ENCODE assay signal across 8 mouse cellular contexts in the genomic region with DNA sequence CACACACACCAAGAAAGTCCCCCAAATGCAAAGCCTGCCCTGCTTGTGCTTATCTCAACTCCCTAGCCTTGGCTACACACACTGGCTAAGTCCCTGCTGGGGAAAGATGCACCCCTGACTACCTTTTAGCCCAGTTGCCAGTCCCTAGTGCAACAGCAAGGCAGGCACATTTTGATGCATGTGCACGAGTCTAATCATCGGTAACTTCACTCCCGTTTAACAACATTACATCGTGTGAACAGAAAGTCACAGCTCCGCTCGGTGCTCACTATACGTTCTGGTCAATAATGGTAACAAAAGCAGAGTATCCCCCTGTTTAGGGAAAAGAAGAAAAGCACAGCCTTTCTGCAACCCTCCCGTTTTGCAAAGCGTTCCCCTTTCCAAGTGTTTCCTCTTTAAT. TPM values are rescaled to one million over a fixed set of nuclear protein-coding genes. Genes with fewer than 3 reads are reported as not detected.
DNase-seq lines count a peak whose midpoint lies in the region; ATAC-seq lines count a peak whose summit lies in the region.

No protein-coding gene starts in this region.

- H3K36me3 ChIP-seq in heart, embryonic 15.5 days = no peaks in the 10 kb centered on the region
- H3K36me3 ChIP-seq in hindbrain, embryonic 10.5 days = no peaks in the 10 kb centered on the region
- H3K36me3 ChIP-seq in midbrain, embryonic 11.5 days (ENCODE audit: control insufficient read depth, insufficient read depth, low read length) = no peaks in the 10 kb centered on the region

- intact Hi-C loops in heart, postnatal 10 days (cut with DNase I) = loop anchor here (5.0 kb wide), 2 partner anchors 436 to 1226 kb away; no protein-coding TSS in a partner anchor

- DNase-seq in heart, postnatal 10 days = no peak
- DNase-seq in NIH3T3 (ENCODE audit: low read depth) = peak; percentile 6
- no peak for DNase-seq in hindbrain, embryonic 10.5 days (ENCODE audit: low spot score)
- peak; percentile 94 for DNase-seq in midbrain, embryonic 11.5 days (ENCODE audit: low spot score, missing footprints)
- no peak for DNase-seq in Muller cell, postnatal 12 days (ENCODE audit: inconsistent ontology term)

- no peak for ATAC-seq in heart, embryonic 15.5 days (replicated peaks; ENCODE audit: insufficient number of reproducible peaks, insufficient read depth, low FRiP score, low read depth)
- peak; percentile 8 for ATAC-seq in midbrain, embryonic 11.5 days (ENCODE audit: low FRiP score)
- no peak for ATAC-seq in granulocyte monocyte progenitor cell, adult 5-6 weeks (replicated peaks; ENCODE audit: poor library complexity, severe bottlenecking)
- ATAC-seq in cerebellum, adult (ENCODE audit: insufficient number of reproducible peaks, low FRiP score, low TSS enrichment) = no peak

- peak overlapping the region; percentile 96 for H3K4me2 ChIP-seq in heart, embryonic 15.5 days
- peak overlapping the region; percentile 80 for H3K4me2 ChIP-seq in midbrain, embryonic 11.5 days

- H3K27me3 ChIP-seq in heart, embryonic 15.5 days = peaks cover 85% of the 10 kb centered on the region
- H3K27me3 ChIP-seq in hindbrain, embryonic 10.5 days (ENCODE audit: insufficient read depth, poor library complexity, severe bottlenecking) = peaks cover 83% of the 10 kb centered on the region
- H3K27me3 ChIP-seq in midbrain, embryonic 11.5 days (ENCODE audit: control insufficient read depth, insufficient read depth, low read length) = peaks cover 34% of the 10 kb centered on the region

- under 1% methylated on average over 9 of the region's 9 CpGs for WGBS in heart, embryonic 15.5 days
- WGBS in hindbrain, embryonic 10.5 days = 1% methylated on average over 9 of the region's 9 CpGs
- WGBS in midbrain, embryonic 11.5 days = under 1% methylated on average over 9 of the region's 9 CpGs

- H3K9ac ChIP-seq in heart, embryonic 15.5 days = peak overlapping the region; percentile 46; the same call in 1 of the 2 replicates
- H3K9ac ChIP-seq in midbrain, embryonic 11.5 days (ENCODE audit: low read length) = peak overlapping the region; percentile 64; the same call in 1 of the 2 replicates

- no peak overlapping the region for H3K27ac ChIP-seq in heart, embryonic 15.5 days
- peak overlapping the region; percentile 40; the same call in 1 of the 2 replicates for H3K27ac ChIP-seq in hindbrain, embryonic 10.5 days
- no peak overlapping the region for H3K27ac ChIP-seq in midbrain, embryonic 11.5 days (ENCODE audit: low read depth, low read length)

- H3K4me1 ChIP-seq in heart, embryonic 15.5 days (replicated peaks) = peaks cover 24% of the 10 kb centered on the region
- peaks cover 42% of the 10 kb centered on the region for H3K4me1 ChIP-seq in hindbrain, embryonic 10.5 days (replicated peaks)
- peaks cover 11% of the 10 kb centered on the region for H3K4me1 ChIP-seq in midbrain, embryonic 11.5 days (ENCODE audit: control insufficient read depth, insufficient read depth, low read length)

- peak overlapping the region; percentile 73 for H3K4me3 ChIP-seq in heart, embryonic 15.5 days
- peak overlapping the region; percentile 63 for H3K4me3 ChIP-seq in hindbrain, embryonic 10.5 days
- peak overlapping the region; percentile 58 for H3K4me3 ChIP-seq in midbrain, embryonic 11.5 days (ENCODE audit: low read depth, low read length)

- H3K9me3 ChIP-seq in heart, embryonic 15.5 days (replicated peaks) = no peaks in the 10 kb centered on the region
- H3K9me3 ChIP-seq in hindbrain, embryonic 10.5 days = no peaks in the 10 kb centered on the region
- no peaks in the 10 kb centered on the region for H3K9me3 ChIP-seq in midbrain, embryonic 11.5 days (ENCODE audit: control insufficient read depth, low read length)

RNA-seq across cellular contexts. Expression of a gene that starts 2.6 kb away (rescaled TPM):
- polyA plus RNA-seq in heart, embryonic 15.5 days (2015; fragmentation: Nextera tagmentation; extraction: Ambion mirVana) = 1.2 and 2.2 TPM in 2 replicates
- total RNA-seq in heart, postnatal 10 days (2021) = 1 to 10 TPM; 1.3 to 1.7 TPM
- 6.6 and 9.8 TPM in 2 replicates for polyA plus RNA-seq in hindbrain, embryonic 10.5 days (2016; fragmentation: Nextera tagmentation; extraction: Ambion mirVana)
- polyA plus RNA-seq in midbrain, embryonic 11.5 days (2014; fragmentation: Nextera tagmentation; extraction: Ambion mirVana) = 6.0 and 6.9 TPM in 2 replicates
- total RNA-seq in granulocyte monocyte progenitor cell, adult 5-6 weeks (2014; fragmentation: Nextera tagmentation) = not detected in 2 replicates
- not detected in 2 replicates for total RNA-seq in granulocyte monocyte progenitor cell, adult 5-6 weeks (2017)

Comparison
In these comparisons a context has a peak if more than half of its experiments do, and no peak if none do; other contexts are left out.
1. DNase-seq: peak in NIH3T3 (single experiment) and midbrain, embryonic 11.5 days (single experiment); none in heart, postnatal 10 days (0 of 2), hindbrain, embryonic 10.5 days (single experiment) and Muller cell, postnatal 12 days (single experiment).
2. Peak in every context shown above with its lines, with median percentiles within 50 percentile points of each other: H3K4me3 ChIP-seq.